Mouse (Mus musculus) kidney, embryonic 16.5 days (tissue): ENCODE results near the gene Limk1. TPM values are rescaled to one million over a fixed set of nuclear protein-coding genes. Genes with fewer than 3 reads are reported as not detected.
A peak's percentile ranks its signal among the peaks of the same experiment; 100 is the strongest.
"Not testable (repeated sequence)": the region's sequence is repeated elsewhere in the genome, so short reads cannot be mapped to it uniquely, and the experiment has no call there.

Source experiments
- ATAC-seq: fragments of 200-750 bp; cut with Nextera tagmentation; 2 replicates; pipeline ENCODE4 v1.8.0; 2017; ENCODE audit warnings: moderate TSS enrichment; ENCODE audit not compliant: low FRiP score, low TSS enrichment
- H3K27ac ChIP-seq: fragments of 300-500 bp; sonication (generic); 2 replicates; pipeline ENCODE4 v1.5.1; 2014; ENCODE audit warnings: low read length
- H3K27me3 ChIP-seq: fragments of 300-500 bp; sonication (generic); 2 replicates; pipeline ENCODE4 v1.6.1; 2014; ENCODE audit warnings: low read length, control low read depth, mixed read lengths; ENCODE audit not compliant: insufficient read depth
- H3K36me3 ChIP-seq: fragments of 300-500 bp; sonication (generic); 2 replicates; pipeline ENCODE4 v1.6.1; 2014; ENCODE audit warnings: low read length, control low read depth, mixed read lengths; ENCODE audit not compliant: insufficient read depth
- H3K4me1 ChIP-seq: fragments of 300-500 bp; sonication (generic); 2 replicates; pipeline ENCODE4 v1.6.1; 2014; ENCODE audit warnings: low read length, control low read depth, mixed read lengths; ENCODE audit not compliant: insufficient read depth
- H3K4me2 ChIP-seq: fragments of 300-500 bp; sonication (generic); replicated peaks from 2 replicates; pipeline ENCODE4 v1.6.1; 2014; ENCODE audit warnings: low read depth, low read length
- H3K4me3 ChIP-seq: fragments of 300-500 bp; sonication (generic); 2 replicates; pipeline ENCODE4 v1.5.1; 2014; ENCODE audit warnings: mild to moderate bottlenecking, low read length
- H3K9ac ChIP-seq: fragments of 300-500 bp; sonication (generic); replicated peaks from 2 replicates; pipeline ENCODE4 v1.6.1; 2014; ENCODE audit warnings: low read length
- H3K9me3 ChIP-seq: fragments of 300-500 bp; sonication (generic); 2 replicates; pipeline ENCODE4 v1.6.1; 2016; ENCODE audit warnings: low read length, control low read depth
- WGBS: fragments of 180-500 bp; shearing (Covaris S2); extraction: QIAGEN DNeasy Blood & Tissue Kit; methylation state at CpG from one replicate; pipeline ENCODE4 v1.1.7; 2014; 5-methylcytosine and 5-hydroxymethylcytosine counted together
- polyA plus RNA-seq: library from polyadenylated mRNA; unstranded; fragments of >200 nt; fragmentation: Nextera tagmentation; extraction: Ambion mirVana; gene quantifications from 2 replicates; pipeline ENCODE4 v1.2.1, GENCODE M21; 2015

Gene Limk1
- polyA plus RNA-seq, 1 experiment from 2014 or later, result 4.9 TPM

DNA sequence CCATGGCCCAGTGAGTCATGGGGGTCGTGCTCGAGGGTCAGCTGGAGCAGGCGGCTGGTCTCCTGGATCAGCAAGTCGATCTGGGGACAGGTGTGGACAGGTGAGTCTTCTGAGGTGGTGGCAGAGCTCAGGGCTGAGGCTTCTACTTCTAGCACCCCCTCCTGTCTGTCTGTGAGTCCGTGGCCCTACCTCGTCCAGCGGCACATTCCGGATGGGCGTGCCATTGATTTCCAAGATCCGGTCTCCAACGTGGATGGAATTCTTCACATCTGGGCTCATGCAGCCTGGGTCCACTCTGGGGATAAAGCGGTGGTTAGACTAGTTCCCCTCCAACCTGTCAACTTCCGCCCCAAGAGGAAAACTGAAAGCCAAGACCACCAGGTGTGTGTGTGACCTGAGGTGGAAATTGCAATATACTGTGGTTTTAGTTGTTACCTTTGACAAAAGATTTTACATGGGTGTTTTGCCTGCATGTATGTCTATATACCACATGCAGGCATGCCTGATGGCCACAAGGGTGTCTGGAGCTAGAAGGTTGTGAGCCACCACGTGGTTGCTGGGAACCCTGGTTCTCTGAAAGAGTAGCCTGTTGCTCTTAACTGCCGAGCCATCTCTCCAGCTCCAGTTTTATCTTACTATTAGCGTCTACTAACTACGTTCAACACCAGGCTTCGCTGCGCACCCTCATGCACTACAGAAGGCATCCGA lies 19.2 kb downstream of the Limk1 start:
- Histone ChIP-seq H3K4me2 (no peak overlapping the region), H3K4me1 (no peaks in the 10 kb centered on the region), H3K36me3 (peaks cover 28% of the 10 kb centered on the region; the same call in 1 of the 2 replicates), H3K9me3 (no peaks in the 10 kb centered on the region), H3K4me3 (no peak overlapping the region), H3K27me3 (no peaks in the 10 kb centered on the region), H3K27ac (no peak overlapping the region), H3K9ac (no peak overlapping the region)
- no peak; the same call in 1 of the 2 replicates for ATAC-seq
- 79% methylated on average over 20 of the region's 20 CpGs for WGBS

DNA sequence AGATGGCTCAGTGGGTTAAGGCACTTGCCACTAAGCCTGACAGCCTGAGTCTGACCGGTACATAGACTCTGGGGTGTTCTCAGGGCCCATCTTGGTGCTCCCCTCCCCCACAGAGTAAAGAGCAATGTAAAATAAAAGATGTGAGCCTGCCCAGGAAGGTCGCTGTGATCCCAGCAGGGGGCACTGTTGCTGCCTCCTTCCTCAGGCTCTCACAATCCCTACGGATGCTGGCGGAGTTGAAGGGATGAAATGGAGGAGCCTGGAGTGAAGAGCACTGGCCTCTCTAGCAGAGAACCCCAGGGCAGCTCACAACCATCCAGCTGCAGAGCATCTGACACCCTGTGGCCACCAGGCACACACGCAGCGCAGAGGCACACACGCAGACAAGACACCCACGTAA lies 19.9 kb downstream of the Limk1 start:
- Histone ChIP-seq H3K4me1 (no peaks in the 10 kb centered on the region), H3K36me3 (peaks cover 28% of the 10 kb centered on the region; the same call in 1 of the 2 replicates), H3K27ac (no peak overlapping the region), H3K9ac (no peak overlapping the region), H3K27me3 (no peaks in the 10 kb centered on the region), H3K9me3 (no peaks in the 10 kb centered on the region), H3K4me3 (no peak overlapping the region), H3K4me2 (no peak overlapping the region)
- peak; percentile 29; the same call in 1 of the 2 replicates for ATAC-seq
- WGBS, result 55% methylated on average over 8 of the region's 8 CpGs

GRCm38 (mm10) chr5:134656708-134657107 lies 31.7 kb downstream of the Limk1 start:
- no peak overlapping the region for H3K9ac ChIP-seq
- no peak for ATAC-seq

DNA sequence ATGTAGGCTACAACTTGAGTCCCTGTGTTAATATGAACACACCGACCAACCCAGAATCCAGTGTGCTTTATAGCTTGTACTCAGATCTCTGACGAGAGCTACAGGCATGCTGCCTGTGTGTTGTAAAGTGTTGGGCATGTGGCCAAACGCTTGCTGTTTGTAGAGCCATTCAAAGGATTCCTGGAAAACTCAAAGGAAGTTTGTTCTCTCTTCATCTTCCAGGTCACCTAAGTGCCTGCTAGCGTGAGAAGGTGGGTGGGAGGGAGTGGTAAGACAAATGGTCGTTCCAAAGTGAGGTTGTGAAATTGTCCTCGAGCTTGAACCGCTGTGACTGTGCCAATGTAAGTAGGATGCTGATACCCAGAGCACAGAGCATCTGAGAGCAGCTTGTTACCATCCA lies 36.4 kb downstream of the Limk1 start:
- 17% methylated on average over 7 of the region's 7 CpGs for WGBS
- H3K9ac ChIP-seq, result no peak overlapping the region
- no peak for ATAC-seq

More at GRCm38 (mm10) chr5:134656708-134657107, 31.7 kb downstream of the Limk1 start:
- H3K4me2 ChIP-seq, result no peak overlapping the region
- no peaks in the 10 kb centered on the region for H3K27me3 ChIP-seq
- WGBS, result 63% methylated on average over 4 of the region's 4 CpGs
- no peak overlapping the region for H3K27ac ChIP-seq
- H3K36me3 ChIP-seq, result peaks cover 10% of the 10 kb centered on the region
- no peaks in the 10 kb centered on the region for H3K4me1 ChIP-seq
- no peaks in the 10 kb centered on the region for H3K9me3 ChIP-seq
- no peak overlapping the region for H3K4me3 ChIP-seq

DNA sequence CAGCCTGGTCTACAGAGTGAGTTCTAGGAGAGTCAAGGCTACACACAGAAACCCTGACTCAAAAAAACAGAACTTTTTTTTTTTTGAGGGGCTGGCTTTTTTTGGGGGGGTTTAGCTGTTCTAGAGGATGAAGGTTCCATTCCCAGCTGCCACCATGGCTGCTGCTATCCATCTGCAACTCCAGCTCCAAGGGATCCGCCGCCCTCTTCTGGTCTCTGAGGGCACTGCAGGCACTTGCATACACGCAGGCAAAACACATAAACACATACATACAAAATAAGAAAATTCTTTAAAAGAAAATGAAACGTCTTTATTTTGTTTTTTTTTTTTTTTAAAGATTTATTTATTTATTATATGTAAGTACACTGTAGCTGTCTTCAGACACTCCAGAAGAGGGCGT lies 37.5 kb downstream of the Limk1 start:
- ATAC-seq, result no peak
- no peaks in the 10 kb centered on the region for H3K27me3 ChIP-seq
- H3K4me2 ChIP-seq, result no peak overlapping the region
- no peaks in the 10 kb centered on the region for H3K4me1 ChIP-seq
- H3K4me3 ChIP-seq, result no peak overlapping the region
- no peak overlapping the region for H3K9ac ChIP-seq
- no peak overlapping the region for H3K27ac ChIP-seq
- H3K36me3 ChIP-seq, result no peaks in the 10 kb centered on the region
- peaks cover 4% of the 10 kb centered on the region; the same call in 1 of the 2 replicates for H3K9me3 ChIP-seq
- 52% methylated on average over 4 of the region's 5 CpGs for WGBS

More for the DNA sequence above, 36.4 kb downstream of the Limk1 start:
- H3K4me1 ChIP-seq, result no peaks in the 10 kb centered on the region
- no peaks in the 10 kb centered on the region for H3K27me3 ChIP-seq
- no peaks in the 10 kb centered on the region for H3K36me3 ChIP-seq
- no peak overlapping the region for H3K4me2 ChIP-seq
- peak overlapping the region; percentile 9; the same call in 1 of the 2 replicates for H3K27ac ChIP-seq
- no peaks in the 10 kb centered on the region for H3K9me3 ChIP-seq
- H3K4me3 ChIP-seq, result no peak overlapping the region

- not testable (repeated sequence) for H3K27ac ChIP-seq, H3K4me2 ChIP-seq, H3K36me3 ChIP-seq, H3K9ac ChIP-seq, H3K9me3 ChIP-seq, H3K4me3 ChIP-seq, ATAC-seq, H3K4me1 ChIP-seq, H3K27me3 ChIP-seq
- 87% methylated on average over 3 of the region's 4 CpGs for WGBS
Measured at GRCm38 (mm10) chr5:134648976-134649375, 39.4 kb downstream of the Limk1 start.

- Histone ChIP-seq H3K27ac (no peak overlapping the region), H3K4me1 (0 out of 2 replicates have a peak, but pooled peaks cover 4% of the 10 kb centered on the region), H3K27me3 (no peaks in the 10 kb centered on the region), H3K9me3 (peaks cover 4% of the 10 kb centered on the region; the same call in 1 of the 2 replicates), H3K36me3 (no peaks in the 10 kb centered on the region), H3K9ac (no peak overlapping the region), H3K4me3 (no peak overlapping the region), H3K4me2 (no peak overlapping the region)
- WGBS, result 75% methylated on average over 2 of the region's 2 CpGs
- ATAC-seq, result no peak
Measured at GRCm38 (mm10) chr5:134647394-134647793, 41.0 kb downstream of the Limk1 start.

DNA sequence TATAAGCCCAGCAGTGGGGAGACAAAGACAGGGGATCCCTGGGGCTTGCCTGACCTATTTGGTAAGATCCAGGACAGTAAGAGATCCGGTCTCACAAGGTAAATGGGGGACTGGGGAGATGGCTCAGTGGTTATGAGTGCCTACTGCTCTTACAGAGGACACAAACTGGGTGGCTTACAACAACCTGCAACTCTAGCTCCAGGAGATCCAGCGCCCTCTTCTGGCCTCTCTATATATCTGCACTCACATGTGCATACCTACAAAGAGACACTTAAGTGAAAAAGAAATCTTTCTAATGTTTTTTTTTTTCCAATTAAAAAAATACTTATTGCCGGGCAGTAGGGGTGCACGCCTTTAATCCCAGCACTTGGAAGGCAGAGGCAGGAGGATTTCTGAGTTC lies 41.9 kb downstream of the Limk1 start:
- no peak for ATAC-seq
- Histone ChIP-seq H3K36me3 (no peaks in the 10 kb centered on the region), H3K9me3 (peaks cover 4% of the 10 kb centered on the region; the same call in 1 of the 2 replicates), H3K4me2 (no peak overlapping the region), H3K27me3 (no peaks in the 10 kb centered on the region), H3K4me3 (no peak overlapping the region), H3K27ac (no peak overlapping the region), H3K4me1 (0 out of 2 replicates have a peak, but pooled peaks cover 4% of the 10 kb centered on the region), H3K9ac (no peak overlapping the region)
- 70% methylated on average over 4 of the region's 4 CpGs for WGBS

DNA sequence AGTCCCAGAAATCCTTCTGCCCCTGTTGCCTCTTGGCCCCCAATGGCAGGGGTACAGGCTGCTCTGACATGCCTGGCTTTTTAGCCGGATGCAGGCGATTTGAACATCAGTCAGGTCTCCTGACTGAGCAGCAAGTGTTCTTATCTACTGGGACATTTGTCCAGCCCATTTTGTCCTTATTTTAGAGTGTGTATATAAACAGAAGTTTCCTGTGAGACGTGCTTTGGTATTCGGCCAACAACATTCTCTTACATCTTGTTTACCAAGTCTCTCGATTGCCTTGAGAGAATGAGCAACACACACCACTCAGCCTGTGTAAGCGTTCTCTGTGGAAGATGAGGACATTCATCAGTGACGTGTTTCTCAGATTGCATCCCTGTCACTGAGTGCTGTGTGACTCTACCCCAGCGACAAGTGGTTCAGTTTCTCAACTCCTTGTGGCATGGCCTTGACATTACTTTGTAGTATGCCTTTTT lies 43.7 kb downstream of the Limk1 start:
- Histone ChIP-seq H3K4me2 (no peak overlapping the region), H3K36me3 (no peaks in the 10 kb centered on the region), H3K27me3 (no peaks in the 10 kb centered on the region)

GRCm38 (mm10) chr5:134644121-134644520 lies 44.3 kb downstream of the Limk1 start:
- H3K4me2 ChIP-seq, result no peak overlapping the region
- 0 out of 2 replicates have a peak, but pooled peaks cover 8% of the 10 kb centered on the region for H3K4me1 ChIP-seq
- no peak overlapping the region for H3K9ac ChIP-seq
- no peaks in the 10 kb centered on the region for H3K27me3 ChIP-seq
- peak overlapping the region; percentile 57 for H3K27ac ChIP-seq
- H3K9me3 ChIP-seq, result peaks cover 4% of the 10 kb centered on the region; the same call in 1 of the 2 replicates
- 82% methylated on average over 1 of the region's 1 CpGs for WGBS
- no peak for ATAC-seq
- no peaks in the 10 kb centered on the region for H3K36me3 ChIP-seq
- no peak overlapping the region for H3K4me3 ChIP-seq

More for the DNA sequence above, 43.7 kb downstream of the Limk1 start:
- peak overlapping the region; percentile 57 for H3K27ac ChIP-seq
- H3K9me3 ChIP-seq, result peaks cover 4% of the 10 kb centered on the region; the same call in 1 of the 2 replicates
- H3K4me1 ChIP-seq, result 0 out of 2 replicates have a peak, but pooled peaks cover 6% of the 10 kb centered on the region
- H3K4me3 ChIP-seq, result no peak overlapping the region
- 0 out of 2 replicates have a peak overlapping the region, but pooled peaks have one; percentile 9 for H3K9ac ChIP-seq
- 53% methylated on average over 8 of the region's 8 CpGs for WGBS
- no peak for ATAC-seq
